Mouse (Mus musculus): ENCODE measurements at regions not wholly inside any gene's neighbourhood (a gene's known extent, or its start where the extent isn't known, plus 50 kb on each side); places are given as distances from the start of the nearest gene placed in this dataset.

GRCm38 (mm10) chr13:82509512-82509911, 726.6 kb downstream of the Cetn3 start:
- TF ChIP-seq CTCF (conservative IDR thresholded peaks at IDR 0.05; ENCODE audit: insufficient read depth, insufficient read length, low read depth, low read length) (no peak), POLR2A (IDR thresholded peaks at IDR 0.05; ENCODE audit: low read depth, low read length) (no peak)
